Mouse (Mus musculus) liver, adult 2 months (tissue): Measurements from ENCODE around the gene Art1. TPM values are rescaled to one million over a fixed set of nuclear protein-coding genes. Genes with fewer than 3 reads are reported as not detected.

Experiments used
- DNase-seq: peaks from one replicate; pipeline ENCODE4 v3.0.0-alpha.2; 2011; ENCODE audit warnings: low read depth, low spot score; ENCODE audit errors: extremely low read depth
- H3K27ac ChIP-seq: fragments of 200-500 bp; replicated peaks from 2 replicates; pipeline ENCODE4 v1.5.1; 2012; ENCODE audit warnings: low read depth, mild to moderate bottlenecking, control low read depth, inconsistent platforms, low read length; ENCODE audit not compliant: insufficient read depth
- H3K27me3 ChIP-seq: fragments of 200-500 bp; 2 replicates; pipeline ENCODE4 v1.6.1; 2012; ENCODE audit warnings: mild to moderate bottlenecking, moderate library complexity, low read length, inconsistent platforms; ENCODE audit not compliant: control insufficient read depth, insufficient read depth
- H3K36me3 ChIP-seq: fragments of 200-500 bp; 2 replicates; pipeline ENCODE4 v1.6.1; 2012; ENCODE audit warnings: low read length, inconsistent platforms; ENCODE audit not compliant: control insufficient read depth, insufficient read depth
- H3K4me1 ChIP-seq: fragments of 200-500 bp; 2 replicates; pipeline ENCODE4 v1.6.1; 2011; ENCODE audit warnings: low read length; ENCODE audit not compliant: control insufficient read depth, insufficient read depth
- H3K4me3 ChIP-seq: fragments of 200-500 bp; 2 replicates; pipeline ENCODE4 v1.5.1; 2011; ENCODE audit warnings: low read depth, mild to moderate bottlenecking, control low read depth, low read length, moderate library complexity; ENCODE audit not compliant: insufficient read depth
- H3K79me2 ChIP-seq: fragments of 200-500 bp; 2 replicates; pipeline ENCODE4 v1.6.1; 2012; ENCODE audit warnings: inconsistent platforms, mild to moderate bottlenecking, low read length, moderate library complexity; ENCODE audit not compliant: control insufficient read depth, insufficient read depth
- H3K9ac ChIP-seq: fragments of 200-500 bp; 2 replicates; pipeline ENCODE4 v1.6.1; 2012; ENCODE audit warnings: low read depth, mild to moderate bottlenecking, control low read depth, inconsistent platforms, low read length
- CTCF ChIP-seq: fragments of 200-500 bp; IDR thresholded peaks from 2 replicates; pipeline ENCODE4 v1.5.1; 2011; ENCODE audit warnings: low read depth, low read length, control low read depth
- POLR2A ChIP-seq: fragments of 200-500 bp; IDR thresholded peaks from 2 replicates; pipeline ENCODE4 v1.6.1; 2011; ENCODE audit warnings: low read length, control low read depth; ENCODE audit not compliant: insufficient read depth; ENCODE audit errors: extremely low read depth
- WGBS: fragments of 180-500 bp; shearing (Covaris S2); methylation state at CpG from one replicate; pipeline ENCODE4 v1.1.7; 2018; 5-methylcytosine and 5-hydroxymethylcytosine counted together
- polyA plus RNA-seq: library from polyadenylated mRNA; depleted of rRNA; stranded (reverse); fragments of >200 nt; gene quantifications from 2 replicates; pipeline ENCODE4 v1.2.3, GENCODE M21; 2012; rRNA removed
- total RNA-seq: library from RNA; depleted of rRNA; stranded (reverse); fragments of >200 nt; gene quantifications from 2 replicates; pipeline ENCODE4 v1.2.3, GENCODE M21; 2014; rRNA removed

Gene Art1
- total RNA-seq (0.28 TPM in 1 of 2 replicates, not detected in the other), polyA plus RNA-seq (not detected in 2 replicates)

- TF ChIP-seq CTCF (no peak), POLR2A (no peak)
- no peak within 1 kb of the TSS for H3K27ac ChIP-seq
- H3K79me2 ChIP-seq = no peaks in the 10 kb centered on the region
- H3K27me3 ChIP-seq = no peaks in the 10 kb centered on the region
- H3K4me3 ChIP-seq = no peak within 1 kb of the TSS
- H3K36me3 ChIP-seq = no peaks in the 10 kb centered on the region
- no peak for DNase-seq
- H3K4me1 ChIP-seq = no peaks in the 10 kb centered on the region
- 86% methylated on average over 5 of the region's 5 CpGs for WGBS
- H3K9ac ChIP-seq = no peak within 1 kb of the TSS
Measured at GRCm38 (mm10) chr7:102101487-102101886, at the start of gene Art1. Gene Art1, plus strand, starts transcription at chr7:102101743.

GRCm38 (mm10) chr7:102061353-102061752 lies 40.2 kb upstream of the Art1 start:
- WGBS = 70% methylated on average over 3 of the region's 3 CpGs
- Histone ChIP-seq H3K4me1 (peaks cover 37% of the 10 kb centered on the region), H3K27ac (no peak overlapping the region), H3K27me3 (no peaks in the 10 kb centered on the region), H3K9ac (no peak overlapping the region), H3K4me3 (no peak overlapping the region), H3K36me3 (no peaks in the 10 kb centered on the region; the same call in 1 of the 2 replicates), H3K79me2 (peaks cover 24% of the 10 kb centered on the region; the same call in 1 of the 2 replicates)
- no peak for TF ChIP-seq CTCF
- DNase-seq = no peak

- Histone ChIP-seq H3K27me3 (no peaks in the 10 kb centered on the region), H3K27ac (no peak overlapping the region), H3K9ac (no peak overlapping the region), H3K4me1 (peaks cover 37% of the 10 kb centered on the region), H3K4me3 (no peak overlapping the region), H3K36me3 (no peaks in the 10 kb centered on the region; the same call in 1 of the 2 replicates), H3K79me2 (peaks cover 19% of the 10 kb centered on the region; the same call in 1 of the 2 replicates)
- TF ChIP-seq POLR2A (no peak), CTCF (no peak)
- DNase-seq = peak; percentile 53
- WGBS = 20% methylated on average over 1 of the region's 1 CpGs
Measured at GRCm38 (mm10) chr7:102062203-102062602, 39.3 kb upstream of the Art1 start.

- 44% methylated on average over 9 of the region's 9 CpGs for WGBS
- Histone ChIP-seq H3K27ac (no peak overlapping the region), H3K27me3 (no peaks in the 10 kb centered on the region), H3K4me1 (peaks cover 33% of the 10 kb centered on the region), H3K9ac (no peak overlapping the region), H3K36me3 (no peaks in the 10 kb centered on the region), H3K79me2 (peaks cover 14% of the 10 kb centered on the region; the same call in 1 of the 2 replicates), H3K4me3 (no peak overlapping the region; the same call in 1 of the 2 replicates)
- DNase-seq = no peak
- TF ChIP-seq POLR2A (no peak), CTCF (no peak)
Measured at GRCm38 (mm10) chr7:102063891-102064290, 37.7 kb upstream of the Art1 start.

GRCm38 (mm10) chr7:102064655-102065045 lies 36.9 kb upstream of the Art1 start:
- Histone ChIP-seq H3K27ac (0 out of 2 replicates have a peak overlapping the region, but pooled peaks have one; percentile 15), H3K79me2 (peaks cover 14% of the 10 kb centered on the region; the same call in 1 of the 2 replicates), H3K4me3 (peak overlapping the region; percentile 57), H3K27me3 (no peaks in the 10 kb centered on the region), H3K36me3 (no peaks in the 10 kb centered on the region), H3K4me1 (peaks cover 29% of the 10 kb centered on the region), H3K9ac (peak overlapping the region; percentile 69)
- DNase-seq = no peak
- TF ChIP-seq CTCF (no peak), POLR2A (no peak)
- WGBS = 1% methylated on average over 9 of the region's 9 CpGs

GRCm38 (mm10) chr7:102065046-102065891 lies 36.3 kb upstream of the Art1 start, which contains the start of the genes Rnf121, Xndc1 and Xntrpc:
Gene Rnf121, minus strand, starts transcription at chr7:102065469.
Gene Xndc1, plus strand, starts transcription at chr7:102065511.
Gene Xntrpc, plus strand, starts transcription at chr7:102065713.
- TF ChIP-seq POLR2A = peak; percentile 59; the same call in 1 of the 2 replicates
- TF ChIP-seq CTCF = no peak
- Histone ChIP-seq H3K4me3 (peak within 1 kb of the TSS; percentile 61), H3K27me3 (no peaks in the 10 kb centered on the region), H3K9ac (peak within 1 kb of the TSS; percentile 70), H3K36me3 (no peaks in the 10 kb centered on the region), H3K4me1 (peaks cover 27% of the 10 kb centered on the region), H3K79me2 (peaks cover 14% of the 10 kb centered on the region; the same call in 1 of the 2 replicates), H3K27ac (peak within 1 kb of the TSS; percentile 72)
- WGBS = under 1% methylated on average over 56 of the region's 56 CpGs
- peak; percentile 91 for DNase-seq
